Mouse (Mus musculus): ENCODE data around the gene Zbtb4.
A peak's percentile ranks its signal among the peaks of the same experiment; 100 is the strongest.
"Not testable (repeated sequence)": the region's sequence is repeated elsewhere in the genome, so short reads cannot be mapped to it uniquely, and the experiment has no call there.

DNA sequence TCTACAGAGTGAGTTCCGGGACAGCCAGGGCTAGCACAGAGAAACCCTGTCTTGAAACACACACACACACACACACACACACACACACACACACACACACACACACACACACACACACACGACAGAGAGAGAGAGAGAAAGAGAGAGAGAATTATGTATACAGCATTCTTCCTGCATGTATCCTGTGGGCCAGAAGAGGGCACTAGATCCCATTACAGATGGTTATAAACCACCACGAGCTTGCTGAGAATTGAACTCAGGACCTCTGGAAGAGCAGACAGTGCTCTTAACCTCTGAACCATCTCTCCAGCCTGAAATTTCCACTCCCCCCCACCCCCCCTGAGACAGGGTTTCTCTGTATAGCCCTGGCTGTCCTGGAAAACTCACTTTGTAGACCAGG lies 34.3 kb upstream of the Zbtb4 start:
- peak; percentile 20; the same call in 1 of the 2 replicates for TF ChIP-seq CTCF (conservative IDR thresholded peaks at IDR 0.05; ENCODE audit: low read length)
- TF ChIP-seq NANOG (IDR thresholded peaks at IDR 0.05; ENCODE audit: borderline replicate concordance, low read length), result not testable (repeated sequence)
